ENCODE assay signal across 11 mouse cellular contexts in genomic region chr7:75612683-75613053, GRCm38 (mm10).
A peak's percentile ranks its signal among the peaks of the same experiment; 100 is the strongest.
DNase-seq lines count a peak whose midpoint lies in the region; ATAC-seq and TF ChIP-seq lines count a peak whose summit lies in the region.
"Had no signal": no experiment of that assay in that cellular context is flagged by ENCODE, and none has a peak within 500 bp of the region (broad histone marks: within the 10 kb centered on the region; RNA-seq: fewer than 3 reads in every experiment).

No protein-coding gene starts in this region.

- no peak overlapping the region for H3K27ac ChIP-seq in kidney, adult 2 months (ENCODE audit: insufficient read depth, low read depth, low read length)
- H3K27ac ChIP-seq in hindbrain, embryonic 11.5 days (ENCODE audit: low read depth, low read length), result no peak overlapping the region
- no peak overlapping the region for H3K27ac ChIP-seq in forebrain, embryonic 10.5 days
- H3K27ac ChIP-seq: neural tube, embryonic 13.5 days had no signal

- H3K4me3 ChIP-seq in kidney, adult 2 months (ENCODE audit: insufficient read depth, low read depth, low read length), result peak overlapping the region; percentile 29
- peak overlapping the region; percentile 68 for H3K4me3 ChIP-seq in G1E (ENCODE audit: low read depth, low read length)
- H3K4me3 ChIP-seq in hindbrain, embryonic 11.5 days (ENCODE audit: low read depth, low read length), result no peak overlapping the region
- H3K4me3 ChIP-seq in forebrain, embryonic 10.5 days, result no peak overlapping the region; the same call in 1 of the 2 replicates
- H3K4me3 ChIP-seq: neural tube, embryonic 13.5 days had no signal

- H3K4me2 ChIP-seq in hindbrain, embryonic 11.5 days (replicated peaks; ENCODE audit: low read depth, low read length), result no peak overlapping the region
- H3K4me2 ChIP-seq: neural tube, embryonic 13.5 days had no signal

- no peak overlapping the region for H3K9ac ChIP-seq in hindbrain, embryonic 11.5 days (ENCODE audit: low read depth, low read length)
- H3K9ac ChIP-seq: neural tube, embryonic 13.5 days had no signal

- no peak for ATAC-seq in G1E (ENCODE audit: extremely low read depth, insufficient number of reproducible peaks, low FRiP score, poor library complexity, severe bottlenecking)
- peak; percentile 20; the same call in 1 of the 2 replicates for ATAC-seq in erythroid progenitor cell, adult 5-6 weeks (replicated peaks; ENCODE audit: low FRiP score, poor library complexity, severe bottlenecking)
- ATAC-seq in hindbrain, embryonic 11.5 days (ENCODE audit: low FRiP score), result no peak

- TF ChIP-seq POLR2A in kidney, adult 2 months (IDR thresholded peaks at IDR 0.05; ENCODE audit: low read depth, low read length), result no peak

- no peak for DNase-seq in kidney, adult 2 months
- no peak for DNase-seq in kidney, adult 11 months
- DNase-seq in G1E (ENCODE audit: low spot score) (no peak), liver (peak; percentile 31)
- no peak for DNase-seq in hindbrain, embryonic 11.5 days (ENCODE audit: low spot score)
- no peak for DNase-seq in forebrain, embryonic 10.5 days (ENCODE audit: extremely low spot score, low spot score)
- DNase-seq in thymus, postnatal 36 days, result no peak
- DNase-seq: cerebellum, postnatal 14 days; thymus, adult 2 months had no signal

- no peak for TF ChIP-seq CTCF in kidney, adult 2 months (conservative IDR thresholded peaks at IDR 0.05; ENCODE audit: insufficient read depth, insufficient read length, low read depth, low read length)
- no peak for TF ChIP-seq CTCF in G1E (IDR thresholded peaks at IDR 0.05; ENCODE audit: low read depth, low read length)

- peaks cover 16% of the 10 kb centered on the region; the same call in 1 of the 2 replicates for H3K4me1 ChIP-seq in kidney, adult 2 months (ENCODE audit: control insufficient read depth, insufficient read depth, low read length)
- H3K4me1 ChIP-seq in G1E (ENCODE audit: insufficient read depth, low read depth, low read length), result peaks cover 48% of the 10 kb centered on the region
- H3K4me1 ChIP-seq in hindbrain, embryonic 11.5 days (replicated peaks; ENCODE audit: control insufficient read depth, insufficient read depth, low read length), result no peaks in the 10 kb centered on the region
- H3K4me1 ChIP-seq in forebrain, embryonic 10.5 days, result no peaks in the 10 kb centered on the region
- H3K4me1 ChIP-seq: neural tube, embryonic 13.5 days had no signal

- H3K36me3 ChIP-seq in kidney, adult 2 months (ENCODE audit: control insufficient read depth, insufficient read depth, low read length), result peaks cover 1% of the 10 kb centered on the region; the same call in 1 of the 2 replicates
- H3K36me3 ChIP-seq in G1E (replicated peaks), result peaks cover 24% of the 10 kb centered on the region
- 0 out of 2 replicates have a peak, but pooled peaks cover 2% of the 10 kb centered on the region for H3K36me3 ChIP-seq in hindbrain, embryonic 11.5 days (ENCODE audit: control insufficient read depth, insufficient read depth, low read length)
- H3K36me3 ChIP-seq in forebrain, embryonic 10.5 days (replicated peaks), result peaks cover 48% of the 10 kb centered on the region

- no peaks in the 10 kb centered on the region for H3K27me3 ChIP-seq in kidney, adult 2 months (replicated peaks; ENCODE audit: control insufficient read depth, insufficient read depth, low read length)
- no peaks in the 10 kb centered on the region; the same call in 1 of the 2 replicates for H3K27me3 ChIP-seq in G1E (ENCODE audit: insufficient read depth, low read length)
- no peaks in the 10 kb centered on the region for H3K27me3 ChIP-seq in hindbrain, embryonic 11.5 days (ENCODE audit: control insufficient read depth, insufficient read depth, low read length)
- no peaks in the 10 kb centered on the region for H3K27me3 ChIP-seq in forebrain, embryonic 10.5 days (ENCODE audit: poor library complexity, severe bottlenecking)
- H3K27me3 ChIP-seq: neural tube, embryonic 13.5 days had no signal

- H3K9me3 ChIP-seq in G1E (replicated peaks), result no peaks in the 10 kb centered on the region
- no peaks in the 10 kb centered on the region for H3K9me3 ChIP-seq in hindbrain, embryonic 11.5 days (ENCODE audit: control insufficient read depth, low read length)
- no peaks in the 10 kb centered on the region for H3K9me3 ChIP-seq in forebrain, embryonic 10.5 days
- H3K9me3 ChIP-seq: neural tube, embryonic 13.5 days had no signal

Comparison
In these comparisons a context has a peak if more than half of its experiments do, and no peak if none do; other contexts are left out.
1. H3K4me3 ChIP-seq: peak in kidney, adult 2 months (single experiment) and G1E (single experiment); none in hindbrain, embryonic 11.5 days (single experiment) and forebrain, embryonic 10.5 days (single experiment).